Mouse (Mus musculus) urinary bladder, adult 18-20 months (tissue): ENCODE measurements around the gene Fgfbp3.
A peak's percentile ranks its signal among the peaks of the same experiment; 100 is the strongest.
"Not testable (repeated sequence)": the region's sequence is repeated elsewhere in the genome, so short reads cannot be mapped to it uniquely, and the experiment has no call there.

Experiments
- DNase-seq, 2 experiments: peaks; one replicate each; pipeline ENCODE4 v3.0.0; 2022; ENCODE audit warnings: low spot score in 2 of 2, mixed read lengths in 2 of 2

Fgfbp3 gene

DNA sequence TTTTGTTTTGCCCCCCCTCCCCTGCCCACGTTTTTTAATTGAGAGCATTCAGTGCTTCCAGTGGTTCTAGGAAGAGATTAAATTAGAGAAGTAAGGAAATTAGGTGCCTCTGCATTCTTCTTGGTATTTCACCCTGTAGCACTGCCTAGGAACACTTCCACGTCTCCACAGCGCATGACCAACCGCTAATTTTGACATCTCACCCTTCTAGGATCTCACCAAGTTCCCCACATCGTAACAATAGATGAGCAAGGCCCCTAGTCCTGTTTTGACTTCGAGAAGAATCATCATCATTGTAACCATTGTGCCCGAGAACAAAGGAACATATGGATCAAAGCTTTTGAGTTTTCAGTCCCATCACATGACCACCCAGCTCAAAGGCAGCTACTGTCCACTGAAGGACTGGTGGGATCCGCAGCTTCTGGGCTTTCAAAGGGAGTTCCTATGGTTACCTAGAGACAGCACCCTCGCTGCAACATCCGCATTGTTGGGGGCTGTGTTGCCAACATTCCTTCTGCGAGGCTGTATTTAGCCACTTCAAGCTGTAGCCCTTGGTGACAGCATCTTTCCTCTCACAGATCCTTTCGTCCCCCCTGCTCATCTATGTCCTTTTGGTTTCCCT lies 8.9 kb downstream of the Fgfbp3 start:
- DNase-seq, result no peak

DNA sequence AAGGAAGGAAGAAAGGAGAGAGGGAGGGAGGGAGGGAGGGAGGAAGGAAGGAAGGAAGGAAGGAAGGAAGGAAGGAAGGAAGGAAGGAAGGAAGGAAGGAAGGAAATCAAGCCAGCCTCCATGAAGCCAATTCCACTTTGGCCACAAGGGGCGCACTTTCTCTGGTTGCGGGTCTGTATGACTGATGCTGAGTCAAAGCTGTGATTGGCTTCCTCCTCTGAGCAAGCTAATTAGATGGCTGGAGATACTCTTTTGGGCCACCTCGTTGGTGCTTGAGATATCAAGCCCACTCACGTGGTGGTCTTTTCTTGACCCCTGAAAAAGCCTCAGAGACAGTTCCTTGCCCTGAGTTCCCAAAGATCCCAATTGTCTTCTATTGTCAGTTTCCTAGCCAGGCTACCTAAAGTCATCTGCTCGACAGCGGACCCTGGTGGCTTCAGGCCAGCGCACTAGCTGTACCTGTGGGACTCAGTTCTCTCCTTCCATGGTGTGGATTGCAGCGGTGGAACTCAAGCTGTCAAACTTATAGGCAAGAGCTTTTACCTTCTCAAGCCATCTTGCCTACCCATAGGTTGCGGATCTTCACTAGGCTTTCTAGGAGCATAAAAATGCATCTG lies 9.6 kb downstream of the Fgfbp3 start:
- DNase-seq, result peak in 1 of 2 experiments; percentile 30

DNA sequence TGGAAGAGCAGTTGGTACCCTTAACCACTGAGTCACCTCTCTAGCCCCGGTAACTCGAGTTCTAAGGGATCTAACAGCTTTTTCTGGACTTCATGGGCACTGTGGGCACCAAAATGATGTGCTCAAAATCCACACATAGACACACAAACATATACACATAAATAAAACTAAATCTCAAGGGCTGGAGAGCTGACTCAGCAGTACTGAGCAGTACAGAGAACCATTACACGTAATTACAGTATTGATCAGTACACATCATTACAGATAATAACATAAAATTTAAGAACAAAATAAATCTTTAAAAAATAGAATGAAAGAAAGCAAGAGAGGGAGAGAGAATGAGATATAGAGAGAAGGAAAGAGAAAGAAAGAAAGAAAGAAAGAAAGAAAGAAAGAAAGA lies 10.3 kb downstream of the Fgfbp3 start:
- no peak for DNase-seq

DNA sequence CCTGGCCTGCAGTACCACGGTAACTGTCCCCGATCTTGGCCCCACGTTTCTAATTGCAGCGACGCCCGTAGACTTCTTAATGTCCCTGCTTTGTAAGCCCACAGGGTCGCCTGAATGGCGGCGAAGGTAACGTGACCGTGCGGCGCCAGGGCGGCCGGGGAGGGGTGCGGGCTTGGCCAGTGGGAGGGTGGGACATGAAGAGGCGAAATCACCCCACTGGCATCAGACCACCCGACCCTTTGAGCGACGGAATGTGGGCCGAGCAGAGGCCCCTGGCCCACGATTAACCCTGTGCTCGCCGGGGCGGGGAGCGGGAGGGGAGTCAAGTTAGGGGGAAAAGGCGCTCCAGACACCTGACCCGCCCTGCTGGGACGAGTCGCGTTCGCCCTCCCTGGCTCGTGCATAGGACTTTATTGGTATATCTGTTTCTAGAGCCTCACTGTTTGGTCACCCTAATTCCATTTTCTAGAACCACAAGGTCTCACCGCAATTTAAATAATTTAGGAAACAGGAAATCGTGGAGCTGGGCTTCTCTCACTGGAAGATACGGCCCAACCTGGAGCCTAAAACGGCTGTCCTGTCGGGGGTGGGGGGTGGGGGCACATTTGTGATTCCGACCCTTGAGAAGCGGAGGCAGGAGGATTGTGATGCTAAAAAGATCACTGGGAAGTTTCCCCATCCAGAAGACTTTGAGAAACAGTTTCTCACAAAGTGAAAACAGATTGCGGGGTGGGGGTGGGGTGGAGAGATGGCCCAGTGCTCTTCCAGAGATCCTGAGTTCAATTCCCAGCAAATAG lies 15.0 kb downstream of the Fgfbp3 start:
- DNase-seq, result peak in 1 of 2 experiments; percentile 34

GRCm38 (mm10) chr19:36903377-36903776 lies 16.0 kb downstream of the Fgfbp3 start:
- no peak for DNase-seq

- DNase-seq, result no peak
These were observed 21.6 kb downstream of the Fgfbp3 start for GRCm38 (mm10) chr19:36897778-36898177.

- no peak for DNase-seq
These were observed 22.4 kb downstream of the Fgfbp3 start for GRCm38 (mm10) chr19:36896791-36897569.

DNA sequence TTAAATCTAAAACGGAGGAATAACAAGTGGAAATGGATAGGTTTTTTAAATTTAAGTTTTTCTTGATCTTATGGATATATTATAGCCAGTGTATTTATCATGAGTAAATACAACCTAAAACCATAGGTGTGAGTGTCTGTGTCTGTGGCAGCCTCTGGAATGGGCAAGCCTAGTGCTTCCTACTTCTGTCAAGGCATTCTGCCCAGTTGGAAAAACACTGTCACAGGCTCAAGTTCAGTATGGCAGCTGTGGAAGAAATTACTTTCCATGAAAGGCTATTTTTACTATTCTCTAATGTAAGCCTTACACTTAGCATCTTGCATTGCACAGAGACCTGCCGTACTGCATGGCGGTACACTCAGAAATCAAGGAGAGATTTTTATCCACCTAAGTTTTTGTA lies 27.7 kb downstream of the Fgfbp3 start:
- DNase-seq, result no peak

- no peak for DNase-seq
These were observed 31.7 kb downstream of the Fgfbp3 start for GRCm38 (mm10) chr19:36887706-36888105.

DNA sequence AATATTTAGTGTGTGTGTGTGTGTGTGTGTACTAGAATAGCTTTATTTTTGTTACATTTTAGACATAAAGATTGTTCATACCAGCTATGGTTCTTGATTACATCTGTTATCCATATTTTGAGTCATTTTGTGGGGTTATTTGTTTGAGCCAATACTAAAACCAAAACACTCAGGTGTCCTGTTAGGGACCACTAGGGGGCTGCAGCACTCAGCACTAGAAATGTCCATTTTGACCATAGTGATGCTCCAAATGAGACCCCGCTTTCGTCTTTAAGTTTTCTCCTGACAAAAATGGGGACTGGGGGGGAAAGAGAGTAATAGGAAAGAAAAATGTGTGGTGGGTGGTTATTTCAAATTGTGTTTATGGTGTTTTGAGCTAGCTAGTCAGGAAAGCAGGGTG lies 33.1 kb downstream of the Fgfbp3 start:
- DNase-seq, result no peak

- DNase-seq, result no peak
These were observed 36.3 kb downstream of the Fgfbp3 start for GRCm38 (mm10) chr19:36883119-36883518.

DNA sequence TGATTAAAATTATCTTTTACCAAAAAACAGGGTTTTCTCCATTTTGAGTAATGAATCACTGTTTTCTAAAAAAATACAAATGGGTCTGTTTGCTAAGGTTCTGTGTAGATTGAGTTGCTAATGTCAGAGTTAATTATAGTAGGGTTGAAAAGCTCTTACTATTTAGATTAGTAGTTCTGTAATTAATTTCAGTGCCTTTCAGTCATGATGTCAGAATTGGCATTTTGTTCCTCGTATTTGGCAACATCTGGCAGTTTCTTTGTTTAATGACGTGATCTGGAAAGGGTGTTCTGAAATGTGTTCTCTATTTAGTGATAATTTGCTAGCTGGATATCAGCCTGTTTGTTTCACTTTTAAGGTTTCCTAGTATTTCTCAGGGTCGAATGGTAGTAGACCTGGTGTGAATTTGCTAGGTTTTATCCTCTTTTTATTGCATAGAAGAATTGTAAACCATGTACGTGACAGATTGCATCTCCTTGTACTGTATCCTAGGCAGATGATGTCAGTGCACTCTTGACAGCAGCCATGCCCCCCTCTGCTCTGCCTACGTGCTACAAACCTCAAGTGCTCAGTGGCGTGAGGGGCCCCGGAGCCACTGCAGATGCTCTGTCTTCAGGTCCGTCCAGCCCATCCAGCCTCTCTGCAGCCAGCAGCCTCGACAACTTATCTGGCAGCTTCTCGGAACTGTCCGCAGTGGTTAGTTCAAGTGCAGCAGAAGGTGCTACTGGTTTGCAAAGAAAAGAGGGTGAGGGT lies 40.5 kb downstream of the Fgfbp3 start:
- DNase-seq, result no peak

DNA sequence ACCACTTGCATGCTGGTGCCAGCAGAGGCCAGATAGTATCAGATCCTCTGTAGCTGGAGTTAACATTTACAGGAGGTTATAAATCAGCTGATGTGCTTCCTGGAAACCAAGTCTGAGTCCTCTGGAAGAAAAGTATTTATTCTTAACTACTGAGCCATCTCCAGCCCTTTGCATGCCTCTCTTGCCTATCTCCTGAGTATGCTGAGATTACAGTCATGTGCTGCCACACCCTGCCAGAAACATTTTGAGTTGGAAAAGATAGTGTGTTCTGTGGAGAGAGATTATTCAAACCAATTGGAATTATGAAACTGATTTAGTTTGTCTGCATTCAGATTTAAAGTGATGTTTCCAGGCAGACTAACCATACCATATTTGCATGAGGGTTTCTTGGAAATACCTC lies 42.1 kb downstream of the Fgfbp3 start:
- no peak for DNase-seq

GRCm38 (mm10) chr19:36874651-36875050 lies 44.8 kb downstream of the Fgfbp3 start:
- DNase-seq, result no peak

DNA sequence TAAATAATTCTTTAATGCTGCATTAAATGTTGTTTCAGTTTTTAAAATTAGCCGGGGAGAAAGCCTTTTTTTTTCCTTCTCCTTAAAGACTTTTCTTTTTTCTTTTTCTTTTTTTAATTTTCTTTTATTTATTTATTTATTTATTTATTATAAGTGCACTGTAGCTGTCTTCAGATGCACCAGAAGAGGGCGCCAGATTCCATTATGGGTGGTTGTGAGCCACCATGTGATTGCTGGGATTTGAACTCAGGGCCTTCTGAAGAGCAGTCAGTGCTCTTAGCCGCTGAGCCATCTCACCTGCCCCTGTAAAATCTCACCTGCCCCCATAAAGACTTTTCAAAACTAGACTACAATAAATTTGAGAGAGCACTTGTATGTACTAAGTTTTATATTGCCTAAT lies 50.7 kb downstream of the Fgfbp3 start:
- DNase-seq, result not testable (repeated sequence)
